Mouse (Mus musculus) lung, embryonic 16.5 days (tissue): ENCODE results near the gene Acot8. TPM values are rescaled to one million over a fixed set of nuclear protein-coding genes. Genes with fewer than 3 reads are reported as not detected.

Experiments
- polyA plus RNA-seq: library from polyadenylated mRNA; unstranded; fragments of >200 nt; fragmentation: Nextera tagmentation; extraction: Ambion mirVana; gene quantifications from 2 replicates; pipeline ENCODE4 v1.2.1, GENCODE M21; 2015

Gene Acot8
- polyA plus RNA-seq, 1 experiment from 2014 or later = 21.9 TPM

Other genes starting within 250 kb of the Acot8 start
- 486 and 558 TPM in 2 replicates for gene Wfdc2, start 242.5 kb downstream of the Acot8 start, polyA plus RNA-seq
- gene Spint3, start 231.4 kb downstream of the Acot8 start, polyA plus RNA-seq = not detected in 2 replicates
- gene Wfdc6a, start 219.4 kb downstream of the Acot8 start, polyA plus RNA-seq = 0.92 and 1.4 TPM in 2 replicates
- gene Eppin, start 211.3 kb downstream of the Acot8 start, polyA plus RNA-seq = not detected in 2 replicates
- not detected in 2 replicates for gene Wfdc6b, start 191.4 kb downstream of the Acot8 start, polyA plus RNA-seq
- gene Wfdc8, start 191.3 kb downstream of the Acot8 start, polyA plus RNA-seq = not detected in 2 replicates
- gene Wfdc16, start 166.1 kb downstream of the Acot8 start, polyA plus RNA-seq = not detected in 2 replicates
- 0.50 TPM in 1 of 2 replicates, not detected in the other for gene Wfdc10, start 148.8 kb downstream of the Acot8 start, polyA plus RNA-seq
- gene Wfdc9, start 148.3 kb downstream of the Acot8 start, polyA plus RNA-seq = not detected in 2 replicates
- not detected in 2 replicates for gene Wfdc11, start 130.8 kb downstream of the Acot8 start, polyA plus RNA-seq
- gene Wfdc13, start 119.8 kb downstream of the Acot8 start, polyA plus RNA-seq = 0.20 and 0.46 TPM in 2 replicates
- gene Spint4, start 106.4 kb downstream of the Acot8 start, polyA plus RNA-seq = not detected in 2 replicates
- not detected in 2 replicates for gene Spint5, start 89.6 kb downstream of the Acot8 start, polyA plus RNA-seq
- 2.0 and 2.9 TPM in 2 replicates for gene Wfdc3, start 59.0 kb downstream of the Acot8 start, polyA plus RNA-seq
- gene Dnttip1, start 58.9 kb downstream of the Acot8 start, polyA plus RNA-seq = 61.3 and 71.9 TPM in 2 replicates
- 494 and 533 TPM in 2 replicates for gene Ube2c, start 35.0 kb downstream of the Acot8 start, polyA plus RNA-seq
- gene Tnnc2, start 24.9 kb downstream of the Acot8 start, polyA plus RNA-seq = 27.9 and 94.5 TPM in 2 replicates
- gene Snx21, start 19.1 kb downstream of the Acot8 start, polyA plus RNA-seq = 23.9 and 30.6 TPM in 2 replicates
- 7.9 and 8.9 TPM in 2 replicates for gene Zswim3, start 216 bp upstream of the Acot8 start, polyA plus RNA-seq
- gene Zswim1, start 17.8 kb upstream of the Acot8 start, polyA plus RNA-seq = 16.6 and 16.9 TPM in 2 replicates
- not detected in 2 replicates for gene Spata25, start 23.7 kb upstream of the Acot8 start, polyA plus RNA-seq
- gene Ctsa, start 28.0 kb upstream of the Acot8 start, polyA plus RNA-seq = 156 and 161 TPM in 2 replicates
- gene Neurl2, start 28.6 kb upstream of the Acot8 start, polyA plus RNA-seq = 7.1 and 7.8 TPM in 2 replicates
- gene Pltp, start 52.8 kb upstream of the Acot8 start, polyA plus RNA-seq = 193 and 203 TPM in 2 replicates
- 75.3 and 75.8 TPM in 2 replicates for gene Pcif1, start 74.4 kb upstream of the Acot8 start, polyA plus RNA-seq
- 14.3 and 14.6 TPM in 2 replicates for gene Zfp335, start 106.9 kb upstream of the Acot8 start, polyA plus RNA-seq
- gene Mmp9, start 135.9 kb upstream of the Acot8 start, polyA plus RNA-seq = 2.0 and 7.8 TPM in 2 replicates
- gene Slc12a5, start 155.9 kb upstream of the Acot8 start, polyA plus RNA-seq = 0.47 and 0.53 TPM in 2 replicates
- 64.3 and 64.4 TPM in 2 replicates for gene Ncoa5, start 230.0 kb upstream of the Acot8 start, polyA plus RNA-seq